Mouse (Mus musculus) T-helper 17 cell (primary cell): ENCODE results near the gene Sh2d6.

Experiments
- in situ Hi-C, 2 experiments: fragments of 300-600 bp; cut with MboI, MseI; formaldehyde crosslinking; loops; 1 replicate in 1 of 2; 2 replicates in 1 of 2; pipeline ENCODE4 v1.15.1; 2025; ENCODE audit warnings: high pct_unique_total_duplicates in 2 of 2

Gene Sh2d6

GRCm38 (mm10) chr6:72521607-72522006, at the start of gene Sh2d6:
TSS of gene Sh2d6 (minus strand) at chr6:72521707.
- in situ Hi-C loops: loop anchor here in 1 of 2 experiments (5.0 kb wide), 1 partner anchor 94 kb away; no protein-coding TSS in a partner anchor

DNA sequence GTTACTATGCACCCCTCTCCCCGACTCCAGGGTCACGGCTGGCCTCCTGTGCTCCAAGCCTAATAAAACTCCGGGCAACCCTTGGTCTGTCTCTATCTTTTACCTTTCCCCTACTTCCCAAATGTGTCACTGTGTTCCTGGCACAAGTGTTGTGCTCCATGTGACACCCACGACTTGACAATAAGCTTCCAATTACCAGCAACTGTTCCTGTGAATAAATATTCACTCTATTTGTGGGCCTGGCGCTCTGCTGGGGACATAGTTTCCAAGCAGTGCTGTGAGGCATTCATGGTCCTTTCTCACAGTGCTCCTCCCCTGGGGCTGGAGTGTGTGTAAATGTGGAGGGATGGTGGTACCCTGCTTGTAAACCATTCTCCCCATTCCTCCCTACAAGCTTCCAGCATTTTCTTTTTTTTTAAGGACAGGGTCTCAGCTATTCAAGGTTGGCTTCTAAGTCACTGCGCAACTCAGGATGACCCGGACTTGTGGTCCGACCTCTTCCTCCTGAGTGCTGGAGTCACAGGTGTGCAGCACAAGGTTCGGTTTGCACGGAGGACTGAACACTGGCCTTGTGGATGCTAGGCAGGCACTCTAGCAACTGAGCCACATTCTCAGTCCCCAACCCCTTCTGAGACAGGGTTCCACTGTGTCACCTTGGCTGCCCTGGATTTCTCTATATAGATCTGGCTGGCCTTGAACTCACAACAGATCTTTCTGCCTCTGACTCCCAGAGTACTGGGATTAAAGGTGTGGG, 49.3 kb upstream of the Sh2d6 start:
- in situ Hi-C loops: no loop called here

GRCm38 (mm10) chr6:72568736-72569135, 47.2 kb upstream of the Sh2d6 start:
- in situ Hi-C loops: loop anchor here (5.0 kb wide), 2 partner anchors 41 to 141 kb away; no protein-coding TSS in a partner anchor

GRCm38 (mm10) chr6:72567508-72567907, 46.0 kb upstream of the Sh2d6 start:
- in situ Hi-C loops: loop anchor here (5.0 kb wide), 2 partner anchors 40 to 140 kb away; no protein-coding TSS in a partner anchor

DNA sequence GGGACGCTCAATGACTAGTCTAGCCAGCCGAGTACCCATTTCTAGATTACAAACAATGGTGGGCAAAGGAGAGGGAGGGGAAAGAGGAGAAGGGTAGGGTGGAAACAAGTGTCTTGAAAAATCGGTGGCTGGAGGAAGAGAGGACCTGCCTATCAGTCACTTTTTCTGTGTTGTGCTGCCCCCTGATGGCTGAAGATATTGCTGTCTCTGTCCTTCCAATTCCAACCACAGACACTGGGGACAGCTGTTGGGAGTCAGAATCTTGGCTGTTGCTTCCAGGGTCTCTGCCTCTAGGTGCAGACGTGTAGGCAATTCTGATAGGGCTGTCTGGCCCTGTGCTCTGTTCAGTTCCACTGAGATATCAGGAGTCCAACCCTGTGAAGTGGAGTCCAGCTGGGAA, 44.5 kb upstream of the Sh2d6 start:
- in situ Hi-C loops: loop anchor here (5.0 kb wide), 2 partner anchors 39 to 139 kb away; no protein-coding TSS in a partner anchor

GRCm38 (mm10) chr6:72565506-72565905, 44.0 kb upstream of the Sh2d6 start:
- in situ Hi-C loops: loop anchor here (5.0 kb wide), 2 partner anchors 38 to 138 kb away; no protein-coding TSS in a partner anchor

GRCm38 (mm10) chr6:72562894-72563293, 41.4 kb upstream of the Sh2d6 start:
- in situ Hi-C loops: loop anchor here in 1 of 2 experiments (5.0 kb wide), 1 partner anchor 136 kb away; no protein-coding TSS in a partner anchor

DNA sequence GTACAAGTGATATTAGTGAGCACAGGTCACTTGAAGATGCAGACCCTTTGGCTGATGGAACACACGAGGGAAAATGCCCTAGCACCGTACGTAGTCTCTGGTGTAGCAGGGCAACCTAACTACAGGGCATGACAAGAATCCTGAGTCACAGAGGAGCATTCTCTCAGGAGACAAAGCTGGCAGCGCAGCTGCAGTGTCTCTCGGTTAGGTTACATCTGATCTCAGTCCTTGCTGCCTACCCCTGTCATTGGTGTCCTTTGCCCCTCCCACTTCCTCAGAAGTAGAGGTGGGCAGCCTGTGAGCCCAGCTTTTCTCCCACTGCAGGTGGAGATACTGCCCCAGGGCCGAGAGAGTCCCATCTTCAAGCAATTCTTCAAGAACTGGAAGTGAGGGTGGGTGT, 41.0 kb upstream of the Sh2d6 start:
- in situ Hi-C loops: loop anchor here in 1 of 2 experiments (5.0 kb wide), 1 partner anchor 135 kb away; no protein-coding TSS in a partner anchor

DNA sequence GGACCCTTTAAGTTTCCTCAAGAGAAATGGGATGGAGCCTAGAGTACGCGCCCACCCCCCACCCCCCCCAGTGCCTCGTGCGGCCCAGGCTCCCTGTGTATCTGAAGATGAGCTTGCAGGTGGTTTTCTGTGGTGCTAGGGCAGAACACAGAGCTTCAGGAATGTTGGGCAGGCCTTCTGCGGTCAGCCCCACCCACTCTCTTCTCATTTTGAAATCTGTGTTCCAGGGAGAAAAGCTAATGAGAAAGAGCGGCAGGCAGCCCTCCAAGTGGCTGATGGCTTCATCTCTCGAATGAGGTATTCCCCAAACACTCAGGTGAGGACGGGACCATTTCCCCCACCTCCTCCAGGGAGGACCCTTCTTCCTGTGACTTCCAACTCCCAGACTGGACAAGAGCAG, 39.3 kb upstream of the Sh2d6 start:
- in situ Hi-C loops: loop anchor here in 1 of 2 experiments (5.0 kb wide), 1 partner anchor 134 kb away; no protein-coding TSS in a partner anchor

DNA sequence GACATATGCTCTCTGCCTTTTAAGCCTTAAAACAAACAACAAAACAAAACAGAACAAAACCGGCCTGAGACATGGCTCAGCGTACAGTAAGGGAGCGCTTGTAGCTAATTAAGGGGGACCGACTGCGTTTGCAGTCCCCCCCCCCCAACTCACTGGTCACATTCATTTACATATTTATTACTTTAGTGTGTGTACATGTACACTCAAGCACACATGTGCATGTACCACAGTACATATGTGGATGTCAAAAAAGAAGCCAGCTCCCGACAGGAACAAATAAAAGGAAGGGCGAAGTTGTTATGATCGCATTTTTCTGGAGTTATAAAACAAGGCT, 31.5 kb upstream of the Sh2d6 start:
- in situ Hi-C loops: loop anchor here in 1 of 2 experiments (5.0 kb wide), 2 partner anchors 44 to 206 kb away; partner anchors contain the start of genes 0610030E20Rik, Elmod3, Retsat and Usp39

- in situ Hi-C loops: loop anchor here in 1 of 2 experiments (5.0 kb wide), 2 partner anchors 45 to 205 kb away; partner anchors contain the start of genes 0610030E20Rik, Elmod3, Retsat and Usp39
Measured at GRCm38 (mm10) chr6:72552171-72553078, 30.9 kb upstream of the Sh2d6 start.

GRCm38 (mm10) chr6:72550503-72551100, 29.1 kb upstream of the Sh2d6 start:
- in situ Hi-C loops: loop anchor here in 1 of 2 experiments (5.0 kb wide), 2 partner anchors 47 to 203 kb away; partner anchors contain the start of genes 0610030E20Rik, Elmod3, Retsat and Usp39

DNA sequence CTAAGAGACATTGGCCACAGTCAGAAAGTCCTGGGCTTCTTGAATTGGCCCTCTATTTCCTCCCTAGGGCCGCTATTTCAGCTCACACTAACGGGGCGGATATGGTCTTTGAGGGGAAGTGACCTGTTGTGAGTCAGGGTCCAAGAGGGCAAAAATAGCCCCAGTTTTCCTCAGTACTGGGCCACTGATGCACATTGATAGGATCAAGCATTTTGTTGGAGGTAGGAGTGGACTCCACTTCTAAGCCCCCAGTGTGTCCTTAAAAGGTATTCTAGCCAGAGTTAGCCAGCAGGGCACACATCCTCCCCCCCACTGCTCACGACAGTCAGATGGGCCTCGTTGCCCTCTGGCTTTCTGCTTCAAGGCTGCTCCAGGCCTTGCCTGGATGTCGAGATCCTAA, 28.5 kb upstream of the Sh2d6 start:
- in situ Hi-C loops: loop anchor here in 1 of 2 experiments (5.0 kb wide), 2 partner anchors 47 to 203 kb away; partner anchors contain the start of genes 0610030E20Rik, Elmod3, Retsat and Usp39

GRCm38 (mm10) chr6:72549041-72549580, 27.6 kb upstream of the Sh2d6 start:
- in situ Hi-C loops: no loop called here

DNA sequence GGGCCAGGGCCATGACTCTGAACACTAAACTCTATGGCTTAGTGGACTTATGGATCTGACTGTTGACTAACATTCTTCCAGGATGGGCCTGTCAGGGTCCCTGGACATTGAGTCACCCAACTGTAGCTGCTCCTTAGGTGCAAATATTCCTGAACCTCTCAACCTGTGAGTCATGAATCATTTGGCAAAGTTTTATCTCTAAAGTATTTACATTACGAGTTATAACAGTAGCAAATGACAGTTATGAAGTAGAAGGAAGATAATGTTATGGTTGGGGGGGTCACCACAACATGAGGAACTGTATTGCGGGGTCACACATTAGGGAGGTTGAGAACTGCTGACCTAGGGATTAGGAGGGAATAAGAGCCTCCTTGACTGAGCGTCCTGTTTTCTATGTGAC, 26.4 kb upstream of the Sh2d6 start:
- in situ Hi-C loops: no loop called here

- in situ Hi-C loops: no loop called here
Measured at GRCm38 (mm10) chr6:72547121-72547520, 25.6 kb upstream of the Sh2d6 start.

- in situ Hi-C loops: no loop called here
Measured at GRCm38 (mm10) chr6:72545377-72545776, 23.9 kb upstream of the Sh2d6 start.

DNA sequence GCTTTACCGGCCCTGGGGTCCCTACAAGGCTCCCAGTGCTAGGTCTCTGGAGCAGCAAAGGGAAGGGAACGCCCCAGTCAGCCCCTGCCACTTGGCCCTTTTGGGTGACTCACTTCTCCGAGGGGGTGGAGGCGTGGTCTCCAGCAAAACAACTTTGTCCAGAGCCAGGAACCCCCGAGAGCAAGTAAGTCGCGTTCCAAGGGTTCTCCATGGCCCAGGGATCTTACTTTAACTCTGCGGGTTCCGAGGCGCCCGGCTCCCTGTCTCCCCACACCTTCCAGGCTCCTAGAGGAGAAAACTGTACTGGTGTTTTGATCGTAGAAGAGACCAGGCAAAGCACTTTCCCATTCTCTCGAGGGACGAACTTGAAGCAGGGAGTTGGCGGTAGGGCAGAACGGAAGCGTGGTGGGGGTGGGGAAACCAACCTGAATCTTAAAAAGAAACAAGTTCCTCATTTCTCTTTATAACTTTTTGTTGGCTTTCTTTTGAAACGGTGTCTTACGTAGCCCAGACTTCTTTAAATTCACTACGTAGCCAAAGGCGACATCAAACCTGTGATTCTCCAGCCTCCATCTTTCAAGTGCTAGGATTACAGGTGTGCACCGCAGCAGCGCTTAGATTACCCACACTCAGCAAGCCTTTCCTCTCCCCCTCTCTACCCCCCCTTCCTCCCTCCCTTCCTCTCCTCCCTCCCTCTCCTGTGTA, 22.9 kb upstream of the Sh2d6 start, which contains the start of gene Capg:
Capg (plus strand) TSS at position 109 of the 705 bp plus-strand sequence.
- in situ Hi-C loops: no loop called here

DNA sequence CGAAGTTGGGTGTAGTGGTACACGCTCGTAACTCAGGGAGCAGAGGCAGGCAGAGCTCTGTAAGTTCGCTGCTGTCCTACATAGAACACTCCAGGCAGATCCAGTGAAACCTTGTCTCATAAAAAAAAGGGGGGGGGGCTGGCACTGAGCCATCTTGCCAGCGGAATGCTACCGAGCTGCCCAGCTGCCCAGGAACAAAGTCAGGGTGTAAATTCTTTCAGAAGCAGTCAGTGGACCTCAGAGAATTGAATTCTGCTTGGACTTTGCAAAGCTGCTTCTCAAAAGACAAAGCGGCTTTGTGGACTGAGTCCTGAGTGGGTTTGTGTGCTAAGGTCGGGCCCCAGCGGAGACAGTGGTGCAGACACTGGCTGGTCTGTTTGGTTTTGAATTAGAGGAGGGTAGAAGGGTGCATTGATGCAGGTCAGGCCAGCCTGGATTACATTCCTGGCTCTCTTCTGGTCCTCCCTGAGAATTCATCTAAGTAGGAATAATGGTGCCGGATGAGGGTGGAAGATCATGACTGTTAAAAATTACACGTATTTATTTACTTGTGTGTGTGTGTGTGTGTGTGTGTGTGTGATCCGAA, 21.9 kb upstream of the Sh2d6 start:
- in situ Hi-C loops: no loop called here
